Mouse (Mus musculus): ENCODE results near the gene Wdr20.

DNA sequence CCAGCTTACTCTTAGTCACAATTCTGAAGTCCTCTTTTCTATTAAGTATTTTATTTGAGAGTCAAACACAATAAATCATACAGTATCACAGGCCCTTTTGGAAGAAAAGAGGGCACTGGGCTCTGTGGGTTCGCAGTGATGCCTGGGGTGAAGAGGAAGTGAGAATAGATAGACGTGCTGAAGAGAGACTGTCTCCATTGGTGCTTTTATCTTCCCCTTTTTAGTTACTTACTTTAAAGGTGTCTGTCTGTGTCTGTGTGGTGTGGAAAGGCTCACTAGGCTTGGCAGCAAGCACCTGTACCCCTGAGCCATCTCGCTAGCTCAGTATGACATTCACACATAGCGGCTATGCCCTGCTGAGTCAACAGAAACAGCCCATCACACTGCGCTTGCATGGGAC, 40.1 kb downstream of the Wdr20 start:
- TF ChIP-seq CTCF (IDR thresholded peaks at IDR 0.05; ENCODE audit: borderline replicate concordance, insufficient read depth, low read length) (no peak), POLR2A (IDR thresholded peaks at IDR 0.05; ENCODE audit: low read depth, low read length) (no peak)

Data from embryonic fibroblast, embryonic 13.5 days (primary cell).